Mouse (Mus musculus) kidney, embryonic 15.5 days (tissue): ENCODE results near the gene Gm20441. TPM values are rescaled to one million over a fixed set of nuclear protein-coding genes. Genes with fewer than 3 reads are reported as not detected.

Source experiments
- ATAC-seq: fragments of 200-750 bp; cut with Nextera tagmentation; replicated peaks from 2 replicates; pipeline ENCODE4 v1.8.0; 2017; ENCODE audit warnings: moderate TSS enrichment; ENCODE audit not compliant: low FRiP score
- H3K27ac ChIP-seq: fragments of 300-500 bp; sonication (generic); 2 replicates; pipeline ENCODE4 v1.5.1; 2015; ENCODE audit warnings: mild to moderate bottlenecking, inconsistent platforms
- H3K27me3 ChIP-seq: fragments of 300-500 bp; sonication (generic); 2 replicates; pipeline ENCODE4 v1.6.1; 2015; ENCODE audit warnings: inconsistent platforms
- H3K36me3 ChIP-seq: fragments of 300-500 bp; sonication (generic); 2 replicates; pipeline ENCODE4 v1.6.1; 2015; ENCODE audit warnings: inconsistent platforms
- H3K4me1 ChIP-seq: fragments of 300-500 bp; sonication (generic); 2 replicates; pipeline ENCODE4 v1.6.1; 2015; ENCODE audit warnings: inconsistent platforms
- H3K4me2 ChIP-seq: fragments of 300-500 bp; sonication (generic); 2 replicates; pipeline ENCODE4 v1.6.1; 2015; ENCODE audit warnings: moderate library complexity, mild to moderate bottlenecking, inconsistent platforms
- H3K4me3 ChIP-seq: fragments of 300-500 bp; sonication (generic); replicated peaks from 2 replicates; pipeline ENCODE4 v1.5.1; 2015; ENCODE audit warnings: mild to moderate bottlenecking, inconsistent platforms
- H3K9ac ChIP-seq: fragments of 300-500 bp; sonication (generic); 2 replicates; pipeline ENCODE4 v1.6.1; 2015; ENCODE audit warnings: mild to moderate bottlenecking, inconsistent platforms
- H3K9me3 ChIP-seq: fragments of 300-500 bp; sonication (generic); replicated peaks from 2 replicates; pipeline ENCODE4 v1.6.1; 2016; ENCODE audit warnings: inconsistent platforms
- WGBS: fragments of 180-500 bp; shearing (Covaris S2); methylation state at CpG from one replicate; pipeline ENCODE4 v1.1.7; 2015; ENCODE audit warnings: mixed read lengths; 5-methylcytosine and 5-hydroxymethylcytosine counted together
- polyA plus RNA-seq: library from polyadenylated mRNA; unstranded; fragments of >200 nt; fragmentation: Nextera tagmentation; extraction: Ambion mirVana; gene quantifications from 2 replicates; pipeline ENCODE4 v1.2.1, GENCODE M21; 2015

Gene Gm20441
- polyA plus RNA-seq, 1 experiment from 2014 or later = 0.40 TPM

- 0 out of 2 replicates have a peak within 1 kb of the TSS, but pooled peaks have one; percentile 27 for H3K27ac ChIP-seq
- H3K4me1 ChIP-seq = peaks cover 28% of the 10 kb centered on the region
- H3K36me3 ChIP-seq = no peaks in the 10 kb centered on the region
- peak; percentile 59; the same call in 1 of the 2 replicates for ATAC-seq
- H3K9ac ChIP-seq = peak within 1 kb of the TSS; percentile 42
- no peaks in the 10 kb centered on the region for H3K9me3 ChIP-seq
- H3K4me2 ChIP-seq = peak within 1 kb of the TSS; percentile 85
- WGBS = 3% methylated on average over 18 of the region's 18 CpGs
- peaks cover 11% of the 10 kb centered on the region; the same call in 1 of the 2 replicates for H3K27me3 ChIP-seq
- peak within 1 kb of the TSS; percentile 49 for H3K4me3 ChIP-seq
These were observed 17.5 kb upstream of the Gm20441 start, which contains the start of gene Gstt1 for GRCm38 (mm10) chr10:75798176-75798696. Gene Gstt1 (minus strand): TSS chr10:75798584.

- Histone ChIP-seq H3K9me3 (no peaks in the 10 kb centered on the region), H3K27me3 (peaks cover 11% of the 10 kb centered on the region; the same call in 1 of the 2 replicates), H3K4me3 (peak overlapping the region; percentile 49), H3K36me3 (no peaks in the 10 kb centered on the region), H3K9ac (peak overlapping the region; percentile 42), H3K27ac (0 out of 2 replicates have a peak overlapping the region, but pooled peaks have one; percentile 27), H3K4me1 (peaks cover 28% of the 10 kb centered on the region), H3K4me2 (peak overlapping the region; percentile 85)
- 2% methylated on average over 12 of the region's 12 CpGs for WGBS
- ATAC-seq = 0 out of 2 replicates have a peak, but pooled peaks have one; percentile 35
These were observed 16.9 kb upstream of the Gm20441 start for GRCm38 (mm10) chr10:75797619-75798175.

GRCm38 (mm10) chr10:75796731-75797516 is 16.2 kb upstream of the Gm20441 start:
- Histone ChIP-seq H3K4me1 (peaks cover 28% of the 10 kb centered on the region), H3K27me3 (peaks cover 11% of the 10 kb centered on the region; the same call in 1 of the 2 replicates), H3K4me3 (peak overlapping the region; percentile 49), H3K36me3 (no peaks in the 10 kb centered on the region), H3K9me3 (no peaks in the 10 kb centered on the region), H3K4me2 (peak overlapping the region; percentile 85), H3K9ac (no peak overlapping the region), H3K27ac (no peak overlapping the region)
- WGBS = 47% methylated on average over 11 of the region's 11 CpGs
- 0 out of 2 replicates have a peak, but pooled peaks have one; percentile 12 for ATAC-seq

- no peaks in the 10 kb centered on the region for H3K9me3 ChIP-seq
- peaks cover 11% of the 10 kb centered on the region; the same call in 1 of the 2 replicates for H3K27me3 ChIP-seq
- no peaks in the 10 kb centered on the region for H3K36me3 ChIP-seq
- no peak overlapping the region for H3K9ac ChIP-seq
- no peak; the same call in 1 of the 2 replicates for ATAC-seq
- H3K4me3 ChIP-seq = no peak overlapping the region
- H3K27ac ChIP-seq = peak overlapping the region; percentile 75
- 0 out of 2 replicates have a peak overlapping the region, but pooled peaks have one; percentile 10 for H3K4me2 ChIP-seq
- 30% methylated on average over 3 of the region's 3 CpGs for WGBS
- H3K4me1 ChIP-seq = peaks cover 31% of the 10 kb centered on the region
These were observed 14.1 kb upstream of the Gm20441 start for GRCm38 (mm10) chr10:75794880-75795279.

- Histone ChIP-seq H3K36me3 (no peaks in the 10 kb centered on the region), H3K4me2 (no peak overlapping the region), H3K9ac (no peak overlapping the region), H3K27ac (no peak overlapping the region), H3K27me3 (no peaks in the 10 kb centered on the region), H3K4me3 (no peak overlapping the region), H3K9me3 (no peaks in the 10 kb centered on the region), H3K4me1 (peaks cover 15% of the 10 kb centered on the region)
- WGBS = 18% methylated on average over 7 of the region's 7 CpGs
- no peak for ATAC-seq
These were observed 10.0 kb upstream of the Gm20441 start for GRCm38 (mm10) chr10:75790773-75791172.

- Histone ChIP-seq H3K4me1 (peaks cover 10% of the 10 kb centered on the region), H3K36me3 (no peaks in the 10 kb centered on the region), H3K4me2 (no peak overlapping the region), H3K27me3 (no peaks in the 10 kb centered on the region), H3K27ac (no peak overlapping the region), H3K4me3 (no peak overlapping the region), H3K9ac (no peak overlapping the region), H3K9me3 (no peaks in the 10 kb centered on the region)
- 71% methylated on average over 5 of the region's 5 CpGs for WGBS
- peak; percentile 64 for ATAC-seq
These were observed 9.1 kb upstream of the Gm20441 start for GRCm38 (mm10) chr10:75789841-75790240.

- Histone ChIP-seq H3K4me3 (no peak overlapping the region), H3K9me3 (no peaks in the 10 kb centered on the region), H3K27me3 (no peaks in the 10 kb centered on the region), H3K27ac (no peak overlapping the region), H3K36me3 (no peaks in the 10 kb centered on the region), H3K4me2 (no peak overlapping the region), H3K4me1 (peaks cover 5% of the 10 kb centered on the region; the same call in 1 of the 2 replicates), H3K9ac (no peak overlapping the region)
- WGBS = 86% methylated on average over 6 of the region's 6 CpGs
- ATAC-seq = no peak
These were observed 8.5 kb upstream of the Gm20441 start for GRCm38 (mm10) chr10:75789081-75789735.

- Histone ChIP-seq H3K27ac (no peak overlapping the region), H3K9ac (no peak overlapping the region), H3K4me2 (no peak overlapping the region), H3K27me3 (no peaks in the 10 kb centered on the region), H3K9me3 (no peaks in the 10 kb centered on the region), H3K4me3 (no peak overlapping the region), H3K4me1 (peaks cover 5% of the 10 kb centered on the region; the same call in 1 of the 2 replicates), H3K36me3 (no peaks in the 10 kb centered on the region)
- WGBS = 86% methylated on average over 8 of the region's 8 CpGs
- no peak for ATAC-seq
These were observed 7.5 kb upstream of the Gm20441 start for GRCm38 (mm10) chr10:75788277-75788676.

GRCm38 (mm10) chr10:75785442-75785841 is 4.7 kb upstream of the Gm20441 start:
- H3K4me3 ChIP-seq = no peak overlapping the region
- ATAC-seq = no peak
- no peak overlapping the region for H3K27ac ChIP-seq
- 74% methylated on average over 1 of the region's 1 CpGs for WGBS
- H3K9me3 ChIP-seq = no peaks in the 10 kb centered on the region
- no peak overlapping the region for H3K9ac ChIP-seq
- no peak overlapping the region for H3K4me2 ChIP-seq
- H3K36me3 ChIP-seq = no peaks in the 10 kb centered on the region
- 0 out of 2 replicates have a peak, but pooled peaks cover 3% of the 10 kb centered on the region for H3K27me3 ChIP-seq
- H3K4me1 ChIP-seq = peaks cover 6% of the 10 kb centered on the region

- ATAC-seq = peak; percentile 59
- H3K4me2 ChIP-seq = peak overlapping the region; percentile 82
- peak overlapping the region; percentile 48 for H3K4me3 ChIP-seq
- H3K27ac ChIP-seq = peak overlapping the region; percentile 85
- H3K9me3 ChIP-seq = no peaks in the 10 kb centered on the region
- peaks cover 12% of the 10 kb centered on the region for H3K4me1 ChIP-seq
- H3K9ac ChIP-seq = no peak overlapping the region
- H3K36me3 ChIP-seq = no peaks in the 10 kb centered on the region
- peaks cover 13% of the 10 kb centered on the region; the same call in 1 of the 2 replicates for H3K27me3 ChIP-seq
- WGBS = 31% methylated on average over 15 of the region's 15 CpGs
These were observed 1.3 kb downstream of the Gm20441 start for GRCm38 (mm10) chr10:75779206-75780174.

- Histone ChIP-seq H3K36me3 (no peaks in the 10 kb centered on the region), H3K9ac (no peak overlapping the region), H3K27me3 (peaks cover 13% of the 10 kb centered on the region; the same call in 1 of the 2 replicates), H3K27ac (no peak overlapping the region), H3K4me1 (peaks cover 14% of the 10 kb centered on the region), H3K4me2 (no peak overlapping the region), H3K9me3 (no peaks in the 10 kb centered on the region), H3K4me3 (no peak overlapping the region)
- WGBS = 81% methylated on average over 2 of the region's 2 CpGs
- no peak for ATAC-seq
These were observed 2.9 kb downstream of the Gm20441 start for GRCm38 (mm10) chr10:75777885-75778284.
